In the genomic region with DNA sequence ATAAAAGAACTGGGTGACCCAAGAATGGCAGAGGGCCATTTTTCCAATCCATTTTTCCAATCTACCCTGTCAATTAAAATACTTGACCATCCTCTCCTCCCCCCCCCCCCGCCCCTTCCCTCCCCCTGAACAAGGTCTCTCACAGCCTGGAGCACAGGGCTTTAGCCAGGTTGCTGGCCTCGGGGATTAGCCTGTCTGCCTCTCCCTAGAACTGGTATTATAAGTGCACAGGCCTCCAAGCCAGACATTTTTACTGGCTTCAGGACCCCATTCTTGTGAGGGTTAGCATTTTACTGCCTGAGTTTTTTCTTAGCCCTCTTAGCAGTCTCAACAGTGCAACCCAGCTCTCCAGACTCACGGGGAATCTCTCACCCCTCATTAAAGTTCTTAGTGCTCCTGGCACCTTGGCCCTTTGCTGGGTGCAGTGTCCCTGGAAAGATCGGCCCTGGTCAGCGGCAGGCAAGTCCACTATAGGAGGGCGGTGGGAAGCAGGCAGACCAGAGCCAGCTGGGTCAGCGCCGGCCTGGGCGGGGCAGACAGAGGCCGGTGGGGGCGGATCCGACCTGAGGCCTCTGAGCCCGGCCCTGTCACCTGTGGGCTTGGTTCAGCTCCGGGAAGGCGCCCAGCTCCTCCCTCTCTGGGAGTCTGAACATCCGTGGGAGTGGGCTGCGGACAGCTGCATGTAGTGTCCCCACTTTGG, we compare ENCODE assay signal across 9 mouse cellular contexts. TPM values are rescaled to one million over a fixed set of nuclear protein-coding genes. Genes with fewer than 3 reads are reported as not detected.
DNase-seq lines count a peak whose midpoint lies in the region; ATAC-seq and TF ChIP-seq lines count a peak whose summit lies in the region.
"Had no signal": no experiment of that assay in that cellular context is flagged by ENCODE, and none has a peak within 500 bp of the region (broad histone marks: within the 10 kb centered on the region; RNA-seq: fewer than 3 reads in every experiment).

A gene (plus strand): TSS at position 596 of the 700 bp plus-strand sequence.

- H3K79me2 ChIP-seq in heart, adult 2 months (replicated peaks; ENCODE audit: control insufficient read depth, insufficient read depth, low read length): no peaks in the 10 kb centered on the region

- no peaks in the 10 kb centered on the region for H3K27me3 ChIP-seq in heart, adult 2 months (ENCODE audit: control insufficient read depth, insufficient read depth, low read length)
- peaks cover 13% of the 10 kb centered on the region for H3K27me3 ChIP-seq in hindbrain, embryonic 10.5 days (ENCODE audit: insufficient read depth, poor library complexity, severe bottlenecking)
- H3K27me3 ChIP-seq in limb, embryonic 12.5 days: no peaks in the 10 kb centered on the region
- peaks cover 10% of the 10 kb centered on the region; the same call in 1 of the 2 replicates for H3K27me3 ChIP-seq in midbrain, embryonic 13.5 days

- peak; percentile 65 for ATAC-seq in limb, embryonic 12.5 days (ENCODE audit: insufficient number of reproducible peaks, insufficient read depth, low FRiP score, low TSS enrichment, low read depth)
- no peak for ATAC-seq in midbrain, embryonic 13.5 days
- ATAC-seq in erythroblast, adult 5-6 weeks (replicated peaks; ENCODE audit: low FRiP score, poor library complexity, severe bottlenecking): no peak

- no peaks in the 10 kb centered on the region for H3K4me1 ChIP-seq in heart, adult 2 months (ENCODE audit: control insufficient read depth, insufficient read depth, low read length)
- peaks cover 11% of the 10 kb centered on the region for H3K4me1 ChIP-seq in hindbrain, embryonic 10.5 days (replicated peaks)
- peaks cover 13% of the 10 kb centered on the region for H3K4me1 ChIP-seq in limb, embryonic 12.5 days (replicated peaks)
- peaks cover 7% of the 10 kb centered on the region for H3K4me1 ChIP-seq in midbrain, embryonic 13.5 days (replicated peaks)

- peak in 1 of 2 experiments; percentile 18 for DNase-seq in heart, adult 2 months
- DNase-seq in heart, adult 9 months (ENCODE audit: low spot score in 2 of 2): no peak
- peak; percentile 34 for DNase-seq in hindbrain, embryonic 10.5 days (ENCODE audit: low spot score)
- DNase-seq in right cerebral cortex, postnatal 10 days (ENCODE audit: low spot score in 2 of 2): no peak
- no peak for DNase-seq in right cerebral cortex, adult 18-20 months

- TF ChIP-seq EP300 in heart, adult 2 months (IDR thresholded peaks at IDR 0.05; ENCODE audit: insufficient read depth, low read depth, low read length): no peak

- H3K27ac ChIP-seq in heart, adult 2 months: no peak within 1 kb of the TSS
- peak within 1 kb of the TSS; percentile 74; the same call in 1 of the 2 replicates for H3K27ac ChIP-seq in hindbrain, embryonic 10.5 days
- H3K27ac ChIP-seq in limb, embryonic 12.5 days: peak within 1 kb of the TSS; percentile 75
- no peak within 1 kb of the TSS for H3K27ac ChIP-seq in midbrain, embryonic 13.5 days

- intact Hi-C loops in heart, adult 2 months (cut with DNase I): no loop called here

- peak within 1 kb of the TSS; percentile 84 for H3K4me2 ChIP-seq in limb, embryonic 12.5 days
- peak within 1 kb of the TSS; percentile 47 for H3K4me2 ChIP-seq in midbrain, embryonic 13.5 days (replicated peaks)

- 0 out of 2 replicates have a peak within 1 kb of the TSS, but pooled peaks have one; percentile 33 for H3K9ac ChIP-seq in heart, adult 2 months (ENCODE audit: low read depth, low read length)
- peak within 1 kb of the TSS; percentile 55 for H3K9ac ChIP-seq in limb, embryonic 12.5 days (replicated peaks)
- 0 out of 2 replicates have a peak within 1 kb of the TSS, but pooled peaks have one; percentile 33 for H3K9ac ChIP-seq in midbrain, embryonic 13.5 days (replicated peaks)

- 8% methylated on average over 17 of the region's 17 CpGs for WGBS in heart, adult 2 months
- WGBS in hindbrain, embryonic 10.5 days: 9% methylated on average over 17 of the region's 17 CpGs
- 6% methylated on average over 17 of the region's 17 CpGs for WGBS in limb, embryonic 12.5 days
- 3% methylated on average over 16 of the region's 17 CpGs for WGBS in midbrain, embryonic 13.5 days

- no peaks in the 10 kb centered on the region for H3K36me3 ChIP-seq in heart, adult 2 months (ENCODE audit: control insufficient read depth, insufficient read depth, low read length)
- H3K36me3 ChIP-seq in hindbrain, embryonic 10.5 days: no peaks in the 10 kb centered on the region
- H3K36me3 ChIP-seq in limb, embryonic 12.5 days: no peaks in the 10 kb centered on the region
- H3K36me3 ChIP-seq in midbrain, embryonic 13.5 days: no peaks in the 10 kb centered on the region

- no peaks in the 10 kb centered on the region for H3K9me3 ChIP-seq in hindbrain, embryonic 10.5 days
- H3K9me3 ChIP-seq in limb, embryonic 12.5 days: no peaks in the 10 kb centered on the region
- H3K9me3 ChIP-seq in midbrain, embryonic 13.5 days: no peaks in the 10 kb centered on the region

- TF ChIP-seq CTCF in heart, adult 2 months (IDR thresholded peaks at IDR 0.05): no peak

- no peak within 1 kb of the TSS for H3K4me3 ChIP-seq in heart, adult 2 months
- H3K4me3 ChIP-seq in hindbrain, embryonic 10.5 days: peak within 1 kb of the TSS; percentile 50
- H3K4me3 ChIP-seq in limb, embryonic 12.5 days (replicated peaks): peak within 1 kb of the TSS; percentile 42
- no peak within 1 kb of the TSS; the same call in 1 of the 2 replicates for H3K4me3 ChIP-seq in midbrain, embryonic 13.5 days (replicated peaks)

- no peak for TF ChIP-seq POLR2A in heart, adult 2 months (IDR thresholded peaks at IDR 0.05; ENCODE audit: insufficient read depth, low read depth, low read length)

RNA-seq across cellular contexts. Expression of the gene that starts here (rescaled TPM):
- under 1 TPM; 0.23 to 0.25 TPM for total RNA-seq in heart, adult 2 months (2021)
- 0.03 and 0.18 TPM in 2 replicates for polyA plus RNA-seq in heart, adult 2 months (2012; rRNA removed)
- 0.37 and 0.40 TPM in 2 replicates for polyA plus RNA-seq in hindbrain, embryonic 10.5 days (2016; fragmentation: Nextera tagmentation; extraction: Ambion mirVana)
- 1.1 and 1.2 TPM in 2 replicates for polyA plus RNA-seq in limb, embryonic 12.5 days (2016; fragmentation: Nextera tagmentation; extraction: Ambion mirVana)
- 0.52 and 0.95 TPM in 2 replicates for polyA plus RNA-seq in midbrain, embryonic 13.5 days (2015; fragmentation: Nextera tagmentation; extraction: Ambion mirVana)
- total RNA-seq in erythroblast, adult 5-6 weeks (2015; ENCODE audit: low replicate concordance): not detected in 2 replicates
- total RNA-seq in erythroblast, adult 5-6 weeks (2017; ENCODE audit: low replicate concordance): not detected in 2 replicates
- total RNA-seq: common myeloid progenitor, adult 5-6 weeks had no signal

Comparison
In these comparisons a context has a peak if more than half of its experiments do, and no peak if none do; other contexts are left out.
1. Peak in DNase-seq, H3K4me3 ChIP-seq and H3K27ac ChIP-seq in hindbrain, embryonic 10.5 days; RNA of the gene not detected or under 1 TPM.